Mouse (Mus musculus): ENCODE measurements around the gene Patl2.
"Not testable (repeated sequence)": the region's sequence is repeated elsewhere in the genome, so short reads cannot be mapped to it uniquely, and the experiment has no call there.

Gene Patl2

DNA sequence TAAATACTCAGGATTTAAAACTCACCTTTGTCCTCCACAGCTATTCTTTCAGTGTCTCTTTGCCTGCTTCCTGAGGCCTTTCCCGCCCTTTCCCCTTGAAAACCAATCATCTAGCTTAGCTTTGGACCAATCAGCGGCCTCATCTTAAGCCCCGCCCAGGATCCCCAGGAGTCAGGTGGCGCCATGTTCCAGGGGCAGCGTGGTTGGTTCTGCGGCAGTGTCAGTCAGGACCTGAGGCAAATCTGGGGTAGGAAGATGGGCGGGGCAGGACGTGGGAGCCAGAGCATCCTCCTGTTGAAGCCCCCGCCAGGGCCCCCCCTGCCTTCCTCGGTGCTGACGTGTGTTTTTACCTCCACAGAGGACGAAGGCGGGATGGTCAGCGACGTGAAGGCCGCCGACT is at the start of gene Patl2, which contains the start of gene Terb2:
Gene Patl2, minus strand, starts transcription at position 84 of the 400 bp plus-strand sequence.
Gene Terb2, plus strand, starts transcription at position 167 of the 400 bp plus-strand sequence.
- DNase-seq (ENCODE audit: inconsistent age in 2 of 2, low spot score in 1 of 2): no peak

DNA sequence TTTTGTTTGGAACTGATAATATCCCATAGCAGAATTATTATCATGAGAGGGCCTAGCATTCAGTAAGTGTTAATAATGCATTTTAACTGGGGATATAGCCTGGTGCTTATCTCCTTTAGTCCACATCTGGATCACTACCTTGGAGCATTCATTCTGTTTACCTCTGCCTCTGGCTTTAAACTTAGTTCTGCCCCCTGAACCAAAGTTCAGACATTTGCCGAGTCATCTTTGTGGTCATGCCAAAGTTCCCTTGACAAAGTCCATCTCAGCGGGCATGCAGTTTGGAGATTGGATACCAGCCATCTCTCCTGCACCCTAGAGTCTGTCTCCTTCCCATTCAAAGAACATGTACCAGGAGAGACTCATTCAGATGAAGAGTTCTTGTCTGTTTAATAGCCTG is 49.4 kb upstream of the Patl2 start:
- DNase-seq (ENCODE audit: inconsistent age in 2 of 2, low spot score in 1 of 2): peak; percentile 43 to 68

DNA sequence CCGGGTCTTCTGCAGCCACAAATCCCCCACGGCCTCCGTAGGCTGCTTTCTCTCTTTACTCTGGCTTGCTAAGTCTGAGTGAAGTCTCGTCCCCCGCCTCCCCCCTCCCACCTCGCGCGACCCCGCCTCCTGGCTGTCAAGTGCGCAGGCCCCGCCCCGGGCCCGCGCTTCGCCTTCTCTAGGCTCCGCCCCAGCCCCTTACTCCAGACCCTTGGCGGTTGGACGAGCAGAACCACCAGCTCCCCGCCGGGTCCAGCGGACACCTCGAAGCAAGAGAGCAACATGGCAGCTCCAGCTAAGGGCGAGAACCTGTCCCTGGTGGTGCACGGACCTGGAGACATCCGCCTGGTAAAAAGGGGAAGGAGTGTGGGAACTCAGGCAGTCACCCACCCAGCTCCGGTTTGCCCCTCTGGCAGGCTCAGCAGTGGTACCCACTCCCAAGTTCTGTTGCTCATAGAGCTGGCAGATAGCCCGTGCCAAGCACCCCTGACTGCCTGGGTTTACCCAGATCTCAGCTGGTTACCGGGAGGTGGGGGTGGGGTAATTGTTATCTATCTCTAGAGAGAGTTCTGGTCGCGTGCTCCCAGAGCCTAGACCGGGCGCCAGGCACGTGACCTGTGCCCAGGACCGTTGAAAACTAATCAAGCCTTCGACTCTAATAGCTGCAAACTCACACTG is 48.8 kb upstream of the Patl2 start, which contains the start of gene Sord:
Gene Sord, plus strand, starts transcription at position 139 of the 678 bp plus-strand sequence.
- peak; percentile 87 to 95 for DNase-seq (ENCODE audit: inconsistent age in 2 of 2, low spot score in 1 of 2)

DNA sequence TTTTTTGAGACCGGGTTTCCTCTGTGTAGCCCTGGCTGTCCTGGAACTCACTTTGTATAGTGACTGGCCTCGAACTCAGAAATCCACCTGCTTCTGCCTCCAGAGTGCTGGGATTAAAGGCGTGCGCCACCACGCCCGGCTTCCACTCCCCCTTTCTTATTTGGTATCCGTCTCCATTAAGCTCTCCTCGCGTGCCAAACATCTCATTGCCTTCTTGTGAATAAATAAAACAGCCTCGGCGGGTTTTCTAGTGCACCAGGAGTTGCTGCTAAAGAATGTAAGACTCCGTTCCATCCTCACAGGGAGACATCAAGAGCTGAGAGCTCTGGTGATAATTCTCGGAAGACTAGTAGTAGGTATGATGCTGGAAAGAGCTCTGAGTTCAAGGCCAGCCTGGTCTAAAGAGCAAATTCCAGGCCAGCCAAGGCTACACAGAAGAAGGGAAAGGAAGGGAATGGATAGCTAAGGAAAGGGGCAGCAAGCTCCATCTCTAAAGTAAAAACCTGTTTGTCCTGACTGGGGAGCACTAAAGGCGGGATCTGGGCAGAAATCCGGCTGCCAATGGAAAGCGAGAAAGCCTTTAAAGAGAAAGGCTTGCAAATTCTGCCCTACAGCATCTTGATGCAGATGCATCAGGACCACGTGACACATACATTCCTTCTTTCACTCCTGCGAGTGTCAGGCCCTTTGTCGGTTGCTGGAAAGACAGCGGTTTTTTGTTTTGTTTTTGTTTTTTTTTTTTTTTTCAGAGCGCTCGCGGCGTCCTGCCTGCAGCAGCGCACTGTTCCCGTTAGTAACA is 48.0 kb upstream of the Patl2 start:
- DNase-seq (ENCODE audit: inconsistent age in 2 of 2, low spot score in 1 of 2): peak; percentile 51 to 80

DNA sequence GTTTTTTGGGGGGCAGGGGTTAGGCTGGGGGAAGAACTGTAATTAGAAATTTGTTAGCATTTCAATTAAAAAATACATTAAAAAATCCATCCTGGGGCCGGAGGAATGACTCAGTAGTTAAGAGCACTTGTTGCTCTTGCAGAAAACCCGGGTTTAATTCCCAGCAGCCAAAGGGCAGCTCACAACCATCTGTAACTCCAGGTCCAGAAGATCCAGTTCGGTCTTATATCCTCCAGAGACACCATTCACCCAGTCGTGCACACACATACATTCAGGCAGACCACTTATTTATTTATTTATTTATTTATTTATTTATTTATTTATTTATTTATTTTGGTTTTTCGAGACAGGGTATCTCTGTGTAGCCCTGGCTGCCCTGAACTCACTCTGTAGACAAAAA is 47.4 kb upstream of the Patl2 start:
- DNase-seq (ENCODE audit: inconsistent age in 2 of 2, low spot score in 1 of 2): no peak

DNA sequence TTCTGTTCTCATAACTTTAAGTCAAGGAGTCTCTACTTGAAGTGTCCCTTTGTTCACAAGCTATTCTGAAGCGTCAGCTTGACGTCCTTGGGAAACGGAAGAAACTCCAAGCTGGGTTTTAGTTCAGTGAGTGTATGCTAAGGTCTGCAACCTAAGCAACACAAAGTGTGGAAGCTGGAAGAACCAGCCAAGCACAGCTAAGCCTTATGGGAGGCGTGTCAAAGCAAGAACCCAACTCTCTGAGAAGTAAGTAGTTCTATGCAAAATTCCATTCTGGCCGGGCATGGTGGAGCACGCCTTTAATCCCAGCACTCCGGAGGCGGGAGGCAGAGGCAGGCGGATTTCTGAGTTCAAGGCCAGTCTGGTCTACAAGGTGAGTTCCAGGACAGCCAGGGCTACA is 45.6 kb upstream of the Patl2 start:
- no peak for DNase-seq (ENCODE audit: inconsistent age in 2 of 2, low spot score in 1 of 2)

DNA sequence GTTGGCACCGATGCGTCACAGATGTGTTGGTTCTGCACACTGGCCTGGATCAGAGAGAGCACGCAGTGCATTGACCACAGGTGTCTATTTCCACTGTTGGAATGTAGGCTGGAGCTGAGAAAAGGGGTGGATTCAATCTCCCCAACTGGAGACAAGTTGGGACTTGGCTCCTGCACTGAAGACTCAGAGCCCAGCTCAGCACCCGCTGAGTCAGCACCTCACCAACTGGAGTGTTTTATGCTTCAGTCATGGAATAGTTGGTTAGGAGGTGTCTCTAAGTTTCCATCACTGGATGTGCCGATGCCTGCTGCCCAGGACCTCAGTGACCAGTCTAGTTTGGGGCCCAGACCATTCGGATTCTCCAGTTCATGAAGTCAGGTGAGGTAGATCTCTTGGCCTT is 44.4 kb upstream of the Patl2 start:
- DNase-seq (ENCODE audit: inconsistent age in 2 of 2, low spot score in 1 of 2): no peak

DNA sequence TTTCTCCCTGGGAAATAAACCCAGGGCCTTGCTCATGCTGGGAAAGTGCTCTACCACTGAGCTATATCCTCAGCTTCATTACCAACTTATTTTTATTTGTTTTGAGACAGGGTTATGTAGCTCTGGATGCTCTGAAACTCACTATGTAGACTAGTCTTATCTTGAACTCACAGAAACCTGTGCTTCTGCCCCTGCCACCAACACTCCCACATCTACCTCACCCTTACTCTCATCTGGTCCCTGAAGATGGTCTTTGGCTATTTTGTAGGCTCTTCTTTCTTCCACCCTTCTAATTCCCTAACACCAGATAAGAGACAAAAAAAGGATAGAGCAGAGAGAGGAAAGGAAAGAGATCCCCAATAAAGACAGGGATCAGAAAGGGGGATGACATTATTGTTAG is 37.7 kb upstream of the Patl2 start:
- DNase-seq (ENCODE audit: inconsistent age in 2 of 2, low spot score in 1 of 2): no peak

DNA sequence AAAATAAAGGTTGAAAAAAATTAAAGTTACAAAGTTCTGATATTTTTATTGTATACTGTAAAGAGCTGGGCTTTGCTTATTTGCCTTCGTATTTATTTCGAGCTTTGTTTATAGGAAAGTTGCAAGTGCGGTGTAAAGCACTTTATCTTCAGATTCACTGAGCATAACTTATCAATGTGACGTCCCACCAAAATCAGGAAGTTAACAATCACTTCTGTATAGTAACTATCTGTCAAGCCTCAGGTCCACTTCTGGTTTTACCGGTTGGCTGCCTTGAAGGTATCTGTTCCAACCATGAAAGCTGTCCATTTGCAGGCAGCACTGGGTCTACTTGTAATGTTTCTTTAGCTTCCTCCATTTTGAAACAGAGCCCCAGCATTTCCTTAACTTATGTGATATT is 36.3 kb upstream of the Patl2 start:
- no peak for DNase-seq (ENCODE audit: inconsistent age in 2 of 2, low spot score in 1 of 2)

DNA sequence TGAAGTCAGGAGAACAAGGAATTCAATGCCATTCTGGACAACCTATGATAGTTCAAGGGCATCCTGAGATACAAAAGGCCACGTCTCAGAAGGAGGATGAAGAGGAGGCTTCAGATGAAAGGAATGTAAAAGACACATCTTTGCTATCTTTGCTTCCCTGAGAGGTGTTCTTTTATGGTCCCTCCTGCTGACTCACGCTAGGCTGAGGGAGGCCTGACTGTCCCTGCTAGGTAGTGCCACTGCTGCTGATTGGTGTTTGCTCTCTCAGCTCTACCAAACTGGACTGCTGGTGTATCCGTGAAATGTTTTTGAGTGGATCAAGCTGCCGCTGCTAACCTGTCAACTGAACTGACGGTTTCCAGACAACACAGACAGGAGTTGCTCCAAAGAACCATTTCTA is 35.8 kb upstream of the Patl2 start:
- peak in 1 of 2 experiments; percentile 41 for DNase-seq (ENCODE audit: inconsistent age in 2 of 2, low spot score in 1 of 2)

DNA sequence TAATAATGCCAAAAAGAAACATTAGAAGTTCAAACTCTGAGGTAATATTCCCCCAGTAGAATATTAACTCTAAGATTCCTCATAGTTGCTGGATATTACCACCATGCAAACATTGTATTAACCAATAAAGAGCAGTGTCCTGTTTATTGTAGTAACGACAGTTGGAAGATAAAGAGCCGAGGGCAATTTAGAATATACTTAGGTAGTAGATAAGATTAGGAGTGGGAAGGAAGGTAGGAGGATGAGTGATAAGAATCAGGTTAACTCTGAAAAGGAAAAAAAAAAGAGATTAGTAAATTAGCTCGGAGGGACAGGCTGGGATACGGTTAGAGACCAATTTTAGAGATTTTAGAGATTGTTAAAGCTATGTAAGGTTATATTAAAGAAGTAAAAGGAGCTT is 35.4 kb upstream of the Patl2 start:
- DNase-seq (ENCODE audit: inconsistent age in 2 of 2, low spot score in 1 of 2): no peak

DNA sequence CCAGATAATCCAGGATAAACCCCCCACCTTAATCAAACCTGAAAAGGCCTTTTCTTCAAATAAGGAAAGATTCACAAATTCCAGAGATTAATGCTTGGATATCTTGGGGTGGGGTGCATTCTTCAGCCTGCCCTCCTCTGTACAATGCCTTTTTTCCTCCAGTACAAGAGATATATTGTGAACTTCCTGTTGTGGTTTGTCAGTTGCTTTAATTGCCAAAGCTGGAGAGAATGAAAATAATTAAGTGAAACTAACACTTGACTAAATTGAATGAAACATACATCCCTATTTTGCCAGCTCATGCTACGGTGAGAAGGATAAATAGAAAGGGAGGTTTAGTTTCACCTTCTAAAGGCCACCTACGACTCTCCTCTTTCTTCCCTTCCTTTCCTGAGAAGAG is 32.2 kb upstream of the Patl2 start:
- no peak for DNase-seq (ENCODE audit: inconsistent age in 2 of 2, low spot score in 1 of 2)

DNA sequence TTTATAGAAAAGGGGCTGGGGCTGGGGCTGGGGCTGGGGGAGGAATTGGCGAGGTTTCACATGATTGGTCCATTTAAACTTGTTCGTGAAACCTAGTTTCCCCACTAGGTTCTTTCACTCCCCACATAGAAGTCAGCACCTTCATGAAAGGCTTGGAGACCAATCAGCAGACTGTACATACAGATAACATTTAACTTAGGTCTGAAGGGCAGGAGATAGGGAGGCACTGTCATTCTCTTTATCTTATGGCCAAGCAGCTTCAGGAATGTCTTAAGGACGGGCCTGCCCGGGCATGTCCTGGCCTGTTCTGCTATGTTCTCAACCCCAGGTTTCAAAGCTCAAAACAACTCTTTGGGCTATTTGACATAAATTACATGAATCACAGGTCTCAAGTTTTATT is 31.1 kb upstream of the Patl2 start:
- not testable (repeated sequence) for DNase-seq (ENCODE audit: inconsistent age in 2 of 2, low spot score in 1 of 2)

DNA sequence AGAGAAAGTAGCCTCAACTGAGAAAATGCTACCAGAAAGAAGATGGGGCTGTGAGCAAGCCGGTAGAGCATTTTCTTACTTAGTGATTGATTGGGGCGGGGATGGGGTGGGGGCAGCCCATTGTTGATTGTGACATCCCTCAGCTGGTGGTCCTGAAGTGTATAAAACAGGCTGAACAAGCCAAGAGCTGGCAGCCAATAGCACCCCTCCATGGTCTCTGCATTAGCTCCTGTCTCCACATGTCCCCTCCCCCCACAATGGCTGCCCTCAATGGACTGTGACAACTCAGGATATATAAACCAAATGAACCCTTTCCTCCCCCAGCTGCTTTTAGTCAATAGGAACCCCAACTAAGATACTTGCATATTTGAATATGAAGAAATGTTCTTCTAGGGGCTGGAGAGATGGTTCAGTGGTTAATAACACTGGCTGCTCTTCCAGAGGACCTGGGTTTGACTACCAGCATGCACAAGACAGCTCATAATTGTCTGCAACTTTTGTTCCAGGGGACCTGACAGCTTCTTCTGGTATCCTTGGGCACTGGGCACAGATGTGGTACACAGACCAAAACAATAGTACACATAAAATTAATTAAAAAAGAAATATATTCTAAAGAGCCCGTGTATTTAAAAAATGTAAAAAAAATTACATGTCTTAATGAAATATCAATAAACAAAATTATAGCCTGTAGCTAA is 24.7 kb upstream of the Patl2 start:
- no peak for DNase-seq (ENCODE audit: inconsistent age in 2 of 2, low spot score in 1 of 2)

DNA sequence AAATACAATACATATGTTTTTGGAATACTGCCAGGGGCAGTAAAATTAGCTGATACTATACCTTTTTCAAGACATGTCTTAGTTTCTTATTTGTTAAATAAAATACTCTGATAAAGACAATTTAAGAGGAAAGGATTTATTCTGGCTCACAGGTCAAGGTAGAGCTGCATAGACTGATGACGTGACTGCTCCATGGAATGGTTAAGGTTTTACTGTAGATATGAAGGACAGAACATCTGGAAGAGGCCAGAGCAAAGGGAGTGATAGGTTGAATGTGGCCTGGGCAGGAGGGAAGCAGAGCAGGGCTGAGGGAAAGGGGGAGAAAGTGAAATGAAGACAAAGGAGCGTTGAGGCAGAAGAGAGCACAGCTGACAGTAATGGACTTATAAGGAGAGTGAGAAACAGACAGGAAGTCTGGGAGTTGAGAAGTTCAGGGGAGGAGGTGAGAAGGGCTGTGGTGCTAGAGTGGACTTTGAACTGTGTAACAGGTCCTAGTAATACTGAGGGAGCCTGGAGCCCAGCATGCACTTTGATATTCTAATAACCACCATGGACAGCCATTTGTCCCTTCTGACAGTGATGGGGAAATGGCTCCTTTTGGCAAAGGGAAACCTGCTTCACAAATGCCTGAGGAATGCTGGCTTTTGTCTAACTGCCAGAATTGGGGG is 20.6 kb upstream of the Patl2 start:
- no peak for DNase-seq (ENCODE audit: inconsistent age in 2 of 2, low spot score in 1 of 2)

DNA sequence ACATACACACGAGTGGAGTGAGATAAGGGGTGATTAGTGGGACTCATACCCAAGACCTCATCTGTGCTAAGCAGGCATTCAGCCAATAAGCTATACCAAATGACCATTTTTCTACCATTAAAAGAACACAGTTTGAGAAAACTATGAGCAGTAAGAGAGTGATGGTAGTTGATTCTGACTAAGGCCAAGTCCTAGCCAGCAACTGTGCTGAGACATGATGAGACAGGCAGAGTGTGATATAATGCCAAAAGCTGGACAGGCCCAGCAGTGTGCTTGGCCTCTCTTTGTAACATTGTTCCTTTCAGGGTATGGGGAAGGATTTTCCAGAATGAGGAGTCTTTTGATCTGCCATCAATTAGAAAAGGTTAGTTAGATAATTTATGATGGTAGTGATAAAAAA is 15.5 kb upstream of the Patl2 start:
- DNase-seq (ENCODE audit: inconsistent age in 2 of 2, low spot score in 1 of 2): peak; percentile 40 to 66

DNA sequence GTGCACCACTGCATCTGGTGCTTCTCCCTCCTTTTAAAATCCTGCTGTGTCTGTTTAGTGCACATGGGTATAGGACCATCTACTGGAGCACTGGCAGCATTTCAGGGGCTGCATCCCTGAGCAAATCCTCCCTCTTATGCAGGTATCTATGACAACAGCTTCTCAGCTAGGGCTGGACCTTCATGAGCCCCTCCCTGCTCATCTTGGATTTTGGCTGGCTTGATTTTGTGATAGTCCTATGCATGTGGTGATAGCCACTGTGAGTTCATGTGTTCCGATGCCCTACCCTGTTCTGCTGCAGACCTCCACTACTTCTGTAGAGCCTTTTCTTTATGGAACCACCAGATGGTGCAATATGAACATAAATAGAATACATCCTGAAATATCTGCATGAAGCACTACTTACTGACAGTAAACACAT is 8.5 kb upstream of the Patl2 start:
- peak in 1 of 2 experiments; percentile 65 for DNase-seq (ENCODE audit: inconsistent age in 2 of 2, low spot score in 1 of 2)

DNA sequence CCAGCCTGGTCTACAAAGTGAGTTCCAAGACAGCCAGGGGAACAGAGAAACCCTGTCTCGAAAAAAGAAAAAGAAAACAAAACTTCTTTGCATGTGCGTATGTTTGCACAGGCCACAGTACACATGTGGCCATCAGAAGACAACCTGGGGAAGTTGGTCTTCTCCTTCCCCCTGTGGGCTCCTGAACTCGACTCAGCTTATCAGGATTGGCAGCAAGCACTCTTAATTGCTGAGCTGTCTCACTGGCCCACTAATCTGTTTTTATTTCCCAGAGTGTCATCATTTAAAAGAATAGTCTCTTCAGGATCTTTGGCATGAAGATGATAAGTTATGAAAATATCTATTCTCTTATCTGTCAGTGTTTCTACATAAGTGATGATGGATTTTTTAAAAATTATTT is 5.9 kb upstream of the Patl2 start:
- no peak for DNase-seq (ENCODE audit: inconsistent age in 2 of 2, low spot score in 1 of 2)

DNA sequence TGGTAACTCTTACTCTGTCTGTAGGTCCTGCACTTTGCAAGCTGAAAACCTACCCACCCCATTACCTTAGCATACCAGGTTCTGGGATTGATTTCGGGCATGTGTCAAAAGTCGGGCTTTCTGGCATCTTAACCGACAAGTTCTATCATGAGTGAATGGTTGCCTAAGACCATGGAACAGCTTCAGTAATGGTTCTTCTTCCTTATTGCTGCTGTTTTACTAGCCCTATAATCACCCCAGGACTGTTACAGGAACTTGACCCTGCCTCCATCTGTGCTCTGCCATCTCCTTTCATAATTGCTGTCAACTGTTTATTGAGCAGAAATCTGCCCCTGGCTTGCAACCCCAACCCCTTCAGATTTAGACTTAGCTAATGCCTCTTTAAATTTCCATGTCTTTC is 762 bp upstream of the Patl2 start:
- DNase-seq (ENCODE audit: inconsistent age in 2 of 2, low spot score in 1 of 2): no peak

DNA sequence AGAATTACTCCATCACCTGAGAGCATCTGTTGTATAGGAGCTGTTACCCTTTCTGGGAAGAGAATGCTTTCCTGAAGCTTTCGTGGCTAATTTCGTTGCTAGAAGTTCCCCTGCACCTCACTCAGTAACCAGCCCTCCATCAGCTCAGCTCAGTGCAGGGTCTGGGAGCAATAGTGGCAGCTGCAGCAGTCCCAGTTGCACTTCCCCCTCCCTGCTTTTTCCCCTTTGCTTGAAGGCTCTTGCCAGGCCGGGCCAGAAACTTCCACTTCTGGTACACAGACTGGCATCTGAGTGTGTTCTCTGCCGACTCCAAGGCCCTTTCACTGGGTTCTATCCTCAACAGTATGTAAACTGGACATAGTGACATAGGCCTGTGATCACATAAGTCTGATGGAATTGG is 903 bp downstream of the Patl2 start:
- DNase-seq (ENCODE audit: inconsistent age in 2 of 2, low spot score in 1 of 2): no peak

Measured in adrenal gland, adult (tissue).